Mouse (Mus musculus) embryo, embryonic 10 days (tissue): ENCODE measurements around the gene Wfdc18.

Experiments used
- DNase-seq: peaks from one replicate; pipeline ENCODE4 v3.0.0-alpha.2; 2015; ENCODE audit warnings: low spot score

Gene Wfdc18

DNA sequence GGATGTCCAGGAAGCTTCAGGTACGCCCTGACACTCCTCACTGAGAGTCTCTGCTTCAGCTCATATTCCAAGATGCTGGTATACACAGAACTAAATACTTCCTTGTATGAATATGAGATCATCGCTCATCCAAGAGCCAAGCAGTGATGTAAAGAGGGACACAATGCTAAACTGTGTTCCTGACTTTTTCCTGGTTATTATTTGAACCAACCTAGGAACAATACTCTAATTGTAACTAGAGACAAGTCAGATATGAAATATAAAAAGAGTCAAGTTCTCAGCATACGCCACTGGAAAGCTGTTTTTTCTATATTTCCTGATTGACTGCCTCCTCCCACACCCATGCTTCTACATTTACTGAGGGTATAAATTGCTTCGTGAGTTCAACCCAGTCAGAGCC is at the start of gene Wfdc18:
Gene Wfdc18, plus strand, starts transcription at position 301 of the 400 bp plus-strand sequence.
- DNase-seq = no peak

DNA sequence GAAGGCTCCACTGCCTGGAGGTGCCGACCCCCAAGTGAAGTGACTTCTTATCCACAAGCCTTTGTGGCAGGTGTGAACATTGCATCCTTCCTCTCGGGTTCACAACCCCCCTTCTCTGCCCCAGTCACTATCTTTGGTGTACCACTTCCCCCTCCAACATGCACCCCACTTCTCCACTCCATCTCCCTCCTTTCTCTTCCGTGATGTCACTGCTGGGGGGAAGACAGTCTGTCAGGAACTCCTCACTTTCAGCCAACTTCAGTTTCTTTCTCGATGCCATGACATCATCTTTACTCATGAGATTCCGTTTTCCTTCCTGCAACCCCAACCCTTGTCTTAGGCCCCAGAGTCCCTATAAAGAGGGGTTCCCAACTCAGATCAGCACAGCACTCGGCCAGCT is 46.6 kb upstream of the Wfdc18 start, which contains the start of gene Ccl4:
Gene Ccl4, plus strand, starts transcription at position 381 of the 400 bp plus-strand sequence.
- no peak for DNase-seq

- DNase-seq = no peak
These were observed 45.3 kb upstream of the Wfdc18 start for GRCm38 (mm10) chr11:83663532-83663931.

DNA sequence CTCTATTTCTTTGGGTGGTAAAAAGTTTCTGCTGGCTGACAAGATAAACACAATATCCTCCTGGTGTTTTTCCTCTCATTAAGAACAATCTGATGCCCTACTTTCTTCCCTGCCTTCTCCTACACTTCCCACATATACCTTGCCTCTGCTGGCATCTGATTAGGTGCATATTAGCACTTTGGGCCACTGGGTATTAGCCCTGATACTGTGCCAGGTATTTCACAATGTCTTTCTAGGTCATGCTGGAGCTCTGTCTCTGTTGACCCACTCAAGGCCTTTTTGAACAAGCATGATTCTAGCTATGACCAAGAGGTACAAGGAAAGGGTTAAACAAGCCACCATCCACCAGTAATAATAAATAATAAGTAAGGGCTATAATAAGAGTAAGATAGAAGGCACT is 37.1 kb upstream of the Wfdc18 start:
- DNase-seq = no peak

DNA sequence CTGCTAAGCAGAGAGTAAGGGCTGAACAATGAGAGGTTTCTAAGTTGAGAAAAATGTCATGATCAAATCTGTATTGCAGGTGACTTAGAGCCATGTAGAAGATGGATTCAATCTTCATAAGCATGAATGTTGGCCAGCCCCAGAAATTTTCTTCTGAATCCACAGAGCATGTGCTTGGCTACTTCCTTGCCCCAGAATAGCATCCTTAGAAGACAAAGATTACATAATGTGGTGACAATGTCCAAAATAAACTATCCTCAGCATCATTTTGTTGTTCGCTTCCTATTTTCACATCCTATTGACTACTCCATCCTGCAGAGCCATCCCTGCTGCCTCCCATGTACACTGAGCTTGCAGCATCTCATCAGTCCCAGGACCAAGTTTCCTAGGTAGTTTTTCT is 33.1 kb upstream of the Wfdc18 start:
- DNase-seq = no peak

- no peak for DNase-seq
These were observed 18.9 kb upstream of the Wfdc18 start for GRCm38 (mm10) chr11:83689918-83690317.

GRCm38 (mm10) chr11:83692008-83692407 is 16.8 kb upstream of the Wfdc18 start:
- DNase-seq = no peak

- no peak for DNase-seq
These were observed 5.1 kb upstream of the Wfdc18 start, which contains the start of gene Wfdc17 for GRCm38 (mm10) chr11:83703705-83704104. Wfdc17 (plus strand) TSS chr11:83703991.

- DNase-seq = no peak
These were observed 868 bp downstream of the Wfdc18 start for GRCm38 (mm10) chr11:83709683-83710082.

- DNase-seq = no peak
These were observed 3.9 kb downstream of the Wfdc18 start for GRCm38 (mm10) chr11:83712671-83713070.

GRCm38 (mm10) chr11:83713925-83714324 is 5.1 kb downstream of the Wfdc18 start:
- DNase-seq = no peak

DNA sequence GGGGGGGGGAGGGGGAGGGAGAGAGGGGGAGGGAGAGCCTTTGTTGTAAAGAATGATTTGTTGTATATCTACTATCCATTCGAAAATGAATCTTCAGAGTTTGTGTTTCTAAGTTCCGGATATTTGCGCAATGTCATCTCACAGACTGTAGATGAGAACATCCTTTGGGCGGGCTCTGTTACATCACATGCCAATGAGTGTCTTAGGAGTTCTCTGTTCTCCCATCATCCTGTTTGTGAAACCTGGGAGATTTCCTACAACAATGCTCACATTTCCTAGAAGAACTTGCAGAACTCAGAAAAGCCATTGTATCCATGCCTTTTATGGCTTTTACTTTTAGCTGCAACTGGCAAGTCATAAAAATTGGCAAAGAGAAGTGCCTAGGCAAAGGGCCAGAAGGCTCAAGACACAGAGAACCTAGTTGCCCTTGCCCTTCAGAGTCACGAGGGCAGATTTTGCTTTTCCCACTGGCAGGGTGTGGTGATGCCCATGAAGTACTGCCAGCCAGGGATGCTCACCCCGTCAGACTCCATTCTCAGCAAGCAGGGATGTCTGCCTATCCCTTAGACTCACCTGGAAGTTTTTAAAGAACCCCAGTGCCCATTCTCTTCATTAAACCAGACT is 8.3 kb downstream of the Wfdc18 start:
- DNase-seq = no peak

- no peak for DNase-seq
These were observed 12.0 kb downstream of the Wfdc18 start for GRCm38 (mm10) chr11:83720766-83721165.

- DNase-seq = no peak
These were observed 20.1 kb downstream of the Wfdc18 start for GRCm38 (mm10) chr11:83728757-83729432.

GRCm38 (mm10) chr11:83731116-83731515 is 22.3 kb downstream of the Wfdc18 start:
- no peak for DNase-seq

DNA sequence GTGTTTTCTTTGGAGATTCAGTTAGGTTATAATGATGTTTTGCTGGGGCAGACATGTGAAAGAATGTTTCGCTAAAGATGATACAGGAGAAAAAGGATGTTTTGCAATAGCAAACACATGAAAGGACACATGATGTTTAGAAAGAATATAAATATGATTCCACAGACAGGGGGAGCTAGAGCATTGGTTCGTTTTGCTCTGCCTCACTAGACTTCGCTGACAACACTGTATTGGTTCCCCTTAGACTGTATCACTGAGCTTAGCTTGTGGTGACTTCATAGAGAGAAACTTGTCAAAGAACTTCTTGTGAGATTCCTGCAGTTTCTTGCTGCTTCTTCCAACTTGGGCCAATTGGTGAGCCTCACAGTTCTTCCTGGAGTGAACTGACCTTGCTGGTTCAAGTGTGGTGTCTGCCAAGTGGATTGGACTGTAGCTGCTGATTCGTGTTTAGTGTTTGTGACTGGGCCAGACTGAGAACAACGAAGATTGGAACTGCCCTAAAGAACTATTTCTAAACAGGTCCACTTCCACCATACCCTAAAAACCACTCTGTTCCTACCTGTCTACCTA is 24.3 kb downstream of the Wfdc18 start:
- no peak for DNase-seq

DNA sequence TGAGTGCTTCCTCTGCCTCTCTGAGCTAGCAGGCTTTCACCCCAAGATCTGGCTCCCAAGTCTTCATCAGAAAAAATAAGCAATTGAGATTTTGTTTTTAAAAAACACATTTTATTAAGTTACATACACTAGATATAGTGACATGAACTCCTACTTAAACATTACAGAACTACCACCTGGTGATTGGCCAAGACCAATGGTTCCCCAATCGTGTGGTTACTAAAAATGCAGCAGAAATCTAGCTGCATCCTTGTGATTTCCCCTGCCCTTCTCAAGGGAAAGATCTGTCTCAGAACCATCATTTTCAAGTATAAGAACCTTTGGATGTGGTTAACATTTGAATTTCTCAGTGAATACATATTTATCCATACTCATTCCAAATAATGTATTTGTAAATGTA is 25.4 kb downstream of the Wfdc18 start:
- no peak for DNase-seq

DNA sequence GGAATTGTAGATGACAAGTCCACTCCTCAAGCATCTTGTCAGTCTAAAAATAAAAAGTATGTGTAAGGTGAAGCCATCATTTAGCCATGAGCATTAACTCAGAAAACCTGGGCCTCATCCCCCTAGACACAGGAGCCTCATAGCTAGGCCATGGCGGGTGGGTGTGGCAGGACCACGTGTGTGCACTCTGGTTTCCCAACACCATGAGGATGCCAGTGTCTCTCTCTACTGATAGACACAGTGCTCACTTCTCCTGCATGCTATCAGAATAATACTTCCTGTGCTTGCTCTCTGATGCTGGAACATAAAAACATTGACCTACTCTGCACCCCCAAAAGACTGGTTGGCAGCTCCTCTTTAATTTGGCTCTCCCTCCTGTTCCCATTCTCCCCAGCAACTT is 27.1 kb downstream of the Wfdc18 start:
- DNase-seq = no peak

- no peak for DNase-seq
These were observed 28.3 kb downstream of the Wfdc18 start for GRCm38 (mm10) chr11:83737109-83737558.

DNA sequence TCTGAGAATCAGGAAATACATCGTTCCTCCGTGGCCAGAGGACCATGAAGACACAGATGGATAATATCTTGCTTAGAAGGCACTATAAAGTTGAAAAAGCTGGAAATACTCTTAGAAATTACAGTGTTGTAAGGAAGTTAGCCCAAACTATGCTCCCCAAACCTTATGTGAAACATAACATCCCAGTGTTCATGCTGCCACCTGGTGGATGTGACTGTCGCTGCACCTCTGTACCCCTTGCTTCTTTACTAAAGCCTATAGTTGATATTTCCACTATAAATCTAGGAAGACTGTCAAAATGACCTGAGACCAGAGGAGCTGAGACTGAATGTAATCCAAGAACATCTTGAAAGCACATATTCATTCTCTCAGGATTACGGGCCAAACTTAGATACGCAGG is 30.4 kb downstream of the Wfdc18 start:
- peak; percentile 88 for DNase-seq

DNA sequence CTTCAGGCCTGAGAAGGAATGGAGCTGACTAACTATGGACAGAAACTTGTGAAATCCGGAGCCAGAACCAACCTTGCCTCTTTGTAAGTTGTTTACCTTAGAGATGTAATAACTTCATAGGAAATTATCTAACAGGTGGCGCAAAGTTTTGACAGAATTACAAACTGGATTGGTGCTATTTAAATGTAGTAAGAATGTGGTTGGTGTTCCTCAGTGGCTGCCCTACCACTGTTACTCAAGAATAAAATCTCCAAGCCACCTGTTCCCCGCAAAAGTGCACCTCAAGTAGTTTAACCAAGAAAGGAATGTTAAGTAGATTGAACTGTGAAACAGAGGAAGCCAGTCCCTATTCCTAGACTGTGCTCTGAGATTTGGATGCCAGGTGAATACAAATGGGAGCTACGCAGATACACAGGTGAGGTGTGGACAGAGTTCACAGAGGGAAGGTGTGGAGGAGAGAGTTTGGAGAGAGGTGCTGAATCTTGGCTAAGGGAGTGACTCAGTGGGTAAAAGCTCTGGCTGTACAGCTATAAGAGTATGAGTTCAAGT is 31.7 kb downstream of the Wfdc18 start:
- DNase-seq = no peak

- DNase-seq = no peak
These were observed 33.0 kb downstream of the Wfdc18 start for GRCm38 (mm10) chr11:83741841-83742240.

DNA sequence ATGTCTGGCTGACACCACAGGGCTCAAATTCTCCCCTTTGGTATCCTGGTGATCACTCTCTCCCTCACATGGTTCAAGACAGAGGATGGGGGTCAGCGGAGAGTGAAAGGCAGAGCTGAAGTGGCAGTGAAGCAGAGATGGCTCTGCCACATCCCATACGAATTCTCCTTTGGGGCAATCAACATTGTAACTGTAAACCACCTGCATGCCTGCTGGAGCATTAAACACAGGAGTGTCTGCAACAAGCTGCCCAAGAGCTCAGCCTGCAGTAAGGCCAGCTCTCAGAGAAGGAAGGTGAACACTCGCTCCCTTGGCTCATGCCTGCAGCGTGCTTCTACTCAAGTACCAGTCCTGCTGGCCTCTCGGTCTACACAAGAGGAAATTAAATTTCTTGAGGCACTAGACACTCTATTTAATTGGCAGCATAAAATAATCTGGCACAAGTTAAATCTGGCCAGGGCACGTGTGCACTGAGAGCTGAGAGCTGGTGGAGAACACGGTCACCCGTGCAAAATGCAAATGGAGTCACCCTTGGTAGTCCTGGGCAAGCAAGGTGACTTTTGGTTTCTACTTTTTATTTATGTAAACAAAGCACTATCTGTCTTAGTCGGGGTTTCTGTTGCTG is 34.0 kb downstream of the Wfdc18 start:
- no peak for DNase-seq
